Mouse (Mus musculus): ENCODE results near the gene Glcci1. TPM values are rescaled to one million over a fixed set of nuclear protein-coding genes. Genes with fewer than 3 reads are reported as not detected.

The Glcci1 gene
- polyA plus RNA-seq, 1 experiment from 2014 or later = 2.5 TPM

DNA sequence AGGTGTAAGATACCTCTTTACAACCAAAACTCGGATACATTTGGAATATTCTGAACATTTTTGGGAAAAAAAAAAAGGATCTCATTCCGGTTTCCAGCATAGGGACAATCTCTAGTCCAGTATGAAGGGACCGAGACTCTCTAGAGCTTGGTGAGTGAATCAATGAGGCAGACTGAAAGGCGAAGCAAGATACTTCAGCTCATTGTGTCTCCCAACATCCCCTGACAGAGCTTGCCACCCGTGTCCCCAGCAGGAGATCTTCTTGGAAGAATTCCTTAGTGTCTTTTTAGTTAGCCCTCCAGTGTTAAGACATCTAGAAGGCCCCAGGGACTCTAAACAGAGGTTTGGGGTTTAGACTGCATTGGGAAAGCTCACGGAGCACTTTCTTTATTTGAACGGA, 20.1 kb upstream of the Glcci1 start:
- Histone ChIP-seq H3K4me1 (ENCODE audit: control insufficient read depth, insufficient read depth, low read length) (peaks cover 11% of the 10 kb centered on the region), H3K9ac (ENCODE audit: low read length) (no peak overlapping the region), H3K4me3 (ENCODE audit: low read length) (no peak overlapping the region), H3K4me2 (ENCODE audit: low read depth, low read length) (no peak overlapping the region), H3K36me3 (ENCODE audit: control insufficient read depth, insufficient read depth) (no peaks in the 10 kb centered on the region), H3K27me3 (ENCODE audit: control insufficient read depth, insufficient read depth, low read length) (no peaks in the 10 kb centered on the region), H3K9me3 (replicated peaks; ENCODE audit: control insufficient read depth, low read length) (no peaks in the 10 kb centered on the region), H3K27ac (ENCODE audit: low read length) (no peak overlapping the region)
- ATAC-seq (replicated peaks; ENCODE audit: extremely low read depth, insufficient read depth, low FRiP score) = no peak
- 83% methylated on average over 7 of the region's 7 CpGs for WGBS

DNA sequence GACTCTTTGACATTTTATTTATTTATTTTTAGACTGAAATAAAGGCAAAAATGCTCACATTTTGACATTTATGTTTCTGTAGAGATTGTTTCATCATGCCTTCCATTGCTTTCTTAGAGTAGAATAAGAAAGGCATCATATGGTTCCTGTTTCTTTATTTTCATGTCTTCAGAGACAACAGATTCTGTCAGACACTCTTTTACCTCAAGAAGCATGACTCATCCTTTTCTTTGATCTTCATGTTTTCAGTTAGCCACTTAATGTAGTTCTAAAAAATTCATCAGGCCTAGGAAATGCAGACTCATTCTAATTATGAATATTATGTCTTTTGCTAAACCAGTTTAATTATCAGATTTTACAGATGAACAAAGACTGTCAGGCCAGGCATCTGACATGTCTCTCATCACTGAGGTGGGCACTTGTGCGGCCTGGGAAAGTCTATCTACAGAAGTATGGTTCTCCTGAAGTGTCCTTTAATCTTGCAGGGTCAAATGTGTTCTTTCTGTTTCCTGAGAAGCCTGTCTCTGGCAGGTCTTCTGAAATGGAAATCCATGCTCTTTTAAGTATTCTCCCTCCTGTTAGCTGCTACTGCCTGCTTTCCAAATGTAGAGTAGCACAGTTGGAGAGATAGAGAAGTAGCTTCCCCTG, 19.3 kb upstream of the Glcci1 start:
- WGBS = 84% methylated on average over 1 of the region's 1 CpGs
- H3K4me2 ChIP-seq (ENCODE audit: low read depth, low read length) = no peak overlapping the region
- peaks cover 10% of the 10 kb centered on the region; the same call in 1 of the 2 replicates for H3K4me1 ChIP-seq (ENCODE audit: control insufficient read depth, insufficient read depth, low read length)
- H3K9me3 ChIP-seq (replicated peaks; ENCODE audit: control insufficient read depth, low read length) = no peaks in the 10 kb centered on the region
- no peak overlapping the region for H3K4me3 ChIP-seq (ENCODE audit: low read length)
- no peak for ATAC-seq (replicated peaks; ENCODE audit: extremely low read depth, insufficient read depth, low FRiP score)
- H3K27ac ChIP-seq (ENCODE audit: low read length) = no peak overlapping the region
- H3K9ac ChIP-seq (ENCODE audit: low read length) = no peak overlapping the region
- H3K27me3 ChIP-seq (ENCODE audit: control insufficient read depth, insufficient read depth, low read length) = no peaks in the 10 kb centered on the region
- no peaks in the 10 kb centered on the region for H3K36me3 ChIP-seq (ENCODE audit: control insufficient read depth, insufficient read depth)

DNA sequence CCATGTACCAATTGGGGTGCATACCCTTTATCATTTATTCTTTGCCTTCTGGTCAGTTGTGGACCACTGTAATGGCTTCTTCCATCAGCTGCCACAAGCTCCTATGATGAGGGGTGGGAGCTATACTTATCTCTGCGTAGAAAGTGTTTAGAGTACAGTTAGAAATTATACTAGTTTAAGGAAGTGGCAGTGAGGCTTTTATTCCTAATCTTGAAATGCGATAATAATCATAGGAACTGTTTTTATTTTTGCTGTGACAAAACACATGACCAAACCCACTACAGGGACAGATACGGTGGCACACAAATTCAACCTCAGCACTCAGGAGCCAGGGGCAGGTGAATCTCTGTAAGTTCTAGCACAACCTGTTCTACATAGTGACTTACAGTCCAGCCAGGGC, 17.2 kb upstream of the Glcci1 start:
- no peak overlapping the region for H3K4me2 ChIP-seq (ENCODE audit: low read depth, low read length)
- WGBS = 87% methylated on average over 3 of the region's 3 CpGs
- no peak for ATAC-seq (replicated peaks; ENCODE audit: extremely low read depth, insufficient read depth, low FRiP score)
- no peaks in the 10 kb centered on the region for H3K9me3 ChIP-seq (replicated peaks; ENCODE audit: control insufficient read depth, low read length)
- H3K36me3 ChIP-seq (ENCODE audit: control insufficient read depth, insufficient read depth) = no peaks in the 10 kb centered on the region
- H3K9ac ChIP-seq (ENCODE audit: low read length) = no peak overlapping the region
- H3K27me3 ChIP-seq (ENCODE audit: control insufficient read depth, insufficient read depth, low read length) = no peaks in the 10 kb centered on the region
- peaks cover 14% of the 10 kb centered on the region for H3K4me1 ChIP-seq (ENCODE audit: control insufficient read depth, insufficient read depth, low read length)
- H3K27ac ChIP-seq (ENCODE audit: low read length) = no peak overlapping the region
- H3K4me3 ChIP-seq (ENCODE audit: low read length) = no peak overlapping the region

DNA sequence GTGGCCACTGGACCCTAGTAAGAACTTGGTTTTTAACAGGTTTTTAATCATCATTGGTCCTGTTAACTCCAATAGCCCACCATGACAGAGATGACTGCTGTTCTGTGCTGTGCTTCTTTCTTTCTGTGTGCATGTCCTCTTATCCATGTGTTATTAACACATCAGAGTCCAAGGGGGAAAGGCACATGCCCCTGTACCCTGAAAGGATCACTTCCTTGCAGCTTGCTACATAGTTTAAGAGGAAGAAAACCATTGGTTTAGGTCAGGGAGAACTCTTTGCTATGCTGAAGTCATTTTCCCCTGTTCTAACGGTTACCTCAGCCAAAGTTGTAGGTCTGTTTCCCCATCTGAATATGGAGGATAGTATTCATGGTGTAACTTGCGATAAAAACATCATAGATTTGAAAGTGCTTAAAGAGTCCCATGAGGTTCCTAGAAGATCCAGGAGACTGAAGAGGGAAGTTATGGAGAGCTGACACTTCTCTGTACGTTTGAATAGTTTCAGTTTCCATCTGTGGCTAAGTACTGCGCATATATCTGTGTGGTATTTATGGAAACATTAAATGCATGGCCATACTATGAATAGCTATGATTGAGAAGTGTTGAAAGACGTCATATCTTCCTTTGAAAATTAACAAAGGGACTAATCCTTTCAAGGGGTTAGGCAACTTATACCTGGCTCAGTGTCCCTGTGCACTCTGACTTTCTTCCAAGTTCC, 14.1 kb upstream of the Glcci1 start:
- Histone ChIP-seq H3K4me3 (ENCODE audit: low read length) (no peak overlapping the region), H3K9me3 (replicated peaks; ENCODE audit: control insufficient read depth, low read length) (peaks cover 5% of the 10 kb centered on the region; the same call in 1 of the 2 replicates), H3K27me3 (ENCODE audit: control insufficient read depth, insufficient read depth, low read length) (no peaks in the 10 kb centered on the region), H3K27ac (ENCODE audit: low read length) (no peak overlapping the region), H3K4me1 (ENCODE audit: control insufficient read depth, insufficient read depth, low read length) (peaks cover 8% of the 10 kb centered on the region), H3K4me2 (ENCODE audit: low read depth, low read length) (peak overlapping the region; percentile 37), H3K36me3 (ENCODE audit: control insufficient read depth, insufficient read depth) (no peaks in the 10 kb centered on the region), H3K9ac (ENCODE audit: low read length) (no peak overlapping the region)
- WGBS = 53% methylated on average over 5 of the region's 5 CpGs
- ATAC-seq (replicated peaks; ENCODE audit: extremely low read depth, insufficient read depth, low FRiP score) = no peak

DNA sequence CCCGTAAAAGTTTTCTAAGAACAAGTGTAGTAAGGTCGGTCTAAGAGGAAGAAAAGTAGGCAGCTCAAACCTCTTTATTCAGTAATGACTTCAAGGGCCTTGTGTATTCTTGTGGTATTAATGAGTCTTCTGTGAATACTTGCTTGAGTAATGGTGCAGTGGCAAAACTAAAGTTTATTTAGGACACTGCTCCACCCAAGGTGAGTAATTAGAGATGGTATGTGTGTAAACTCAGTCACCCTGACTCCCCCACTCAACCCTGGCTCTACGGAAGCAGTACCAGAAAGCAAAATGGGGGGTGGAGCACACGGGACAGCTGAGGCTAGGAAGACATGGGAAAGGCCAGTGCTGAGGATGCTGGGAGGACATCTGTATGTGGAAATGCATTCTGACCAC, 13.6 kb upstream of the Glcci1 start:
- no peak for ATAC-seq (replicated peaks; ENCODE audit: extremely low read depth, insufficient read depth, low FRiP score)
- peak overlapping the region; percentile 37 for H3K4me2 ChIP-seq (ENCODE audit: low read depth, low read length)
- H3K4me3 ChIP-seq (ENCODE audit: low read length) = no peak overlapping the region
- no peaks in the 10 kb centered on the region for H3K36me3 ChIP-seq (ENCODE audit: control insufficient read depth, insufficient read depth)
- peaks cover 8% of the 10 kb centered on the region for H3K4me1 ChIP-seq (ENCODE audit: control insufficient read depth, insufficient read depth, low read length)
- H3K9me3 ChIP-seq (replicated peaks; ENCODE audit: control insufficient read depth, low read length) = peaks cover 5% of the 10 kb centered on the region; the same call in 1 of the 2 replicates
- H3K27me3 ChIP-seq (ENCODE audit: control insufficient read depth, insufficient read depth, low read length) = no peaks in the 10 kb centered on the region
- no peak overlapping the region for H3K27ac ChIP-seq (ENCODE audit: low read length)
- WGBS = 58% methylated on average over 4 of the region's 4 CpGs
- H3K9ac ChIP-seq (ENCODE audit: low read length) = no peak overlapping the region

DNA sequence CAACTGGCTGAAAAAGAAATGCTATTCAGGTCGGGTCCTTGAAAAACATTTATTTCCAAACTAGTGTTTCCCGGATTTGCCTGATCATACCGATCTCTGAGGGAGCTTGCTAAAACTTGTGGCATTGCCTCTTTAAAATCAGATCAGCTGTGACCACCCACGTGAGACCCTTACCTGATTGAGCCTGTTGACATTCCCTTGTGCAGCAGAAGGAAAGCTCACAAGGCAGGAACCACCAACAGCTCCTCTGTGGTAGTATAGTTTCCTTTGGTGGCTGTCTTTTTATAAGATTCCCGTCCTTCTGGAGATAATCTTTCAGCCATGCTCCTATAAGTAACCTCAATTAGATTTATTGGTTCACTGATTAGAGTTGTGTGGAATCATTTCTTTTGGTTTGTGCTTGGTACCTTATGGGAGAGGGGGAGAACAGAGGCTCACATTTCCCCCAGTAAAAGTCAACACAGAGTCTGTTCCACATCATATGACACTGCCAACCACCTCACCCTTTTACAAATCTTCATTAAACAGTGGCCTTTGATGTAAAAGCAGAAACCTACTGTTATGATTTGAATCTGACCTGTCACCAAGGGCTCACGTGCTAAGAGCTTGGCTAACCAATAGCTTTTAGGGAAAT, 12.0 kb upstream of the Glcci1 start:
- Histone ChIP-seq H3K4me2 (ENCODE audit: low read depth, low read length) (no peak overlapping the region), H3K9ac (ENCODE audit: low read length) (no peak overlapping the region), H3K36me3 (ENCODE audit: control insufficient read depth, insufficient read depth) (no peaks in the 10 kb centered on the region), H3K27me3 (ENCODE audit: control insufficient read depth, insufficient read depth, low read length) (no peaks in the 10 kb centered on the region), H3K27ac (ENCODE audit: low read length) (no peak overlapping the region), H3K4me1 (ENCODE audit: control insufficient read depth, insufficient read depth, low read length) (peaks cover 8% of the 10 kb centered on the region), H3K9me3 (replicated peaks; ENCODE audit: control insufficient read depth, low read length) (peaks cover 5% of the 10 kb centered on the region), H3K4me3 (ENCODE audit: low read length) (no peak overlapping the region)
- no peak for ATAC-seq (replicated peaks; ENCODE audit: extremely low read depth, insufficient read depth, low FRiP score)
- WGBS = 73% methylated on average over 6 of the region's 6 CpGs

DNA sequence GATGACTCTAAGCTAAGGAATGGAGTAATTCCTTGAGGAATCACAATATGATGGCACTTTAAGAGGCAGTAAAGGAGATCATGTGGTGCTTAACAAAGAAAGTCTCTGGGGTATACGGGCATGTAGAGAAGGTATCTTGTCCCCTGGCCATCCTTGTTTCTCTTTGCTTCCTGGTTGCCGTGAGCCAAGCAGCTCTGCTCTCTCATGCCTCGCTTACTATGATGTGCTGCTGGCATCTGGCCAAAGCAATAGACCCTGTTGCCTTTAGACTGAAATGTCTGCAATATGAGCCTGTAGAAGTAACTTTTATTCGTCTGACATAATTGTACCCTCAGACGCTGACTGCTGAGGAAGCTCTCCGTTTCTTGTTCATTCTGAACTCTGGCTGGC, 11.5 kb upstream of the Glcci1 start:
- Histone ChIP-seq H3K4me3 (ENCODE audit: low read length) (no peak overlapping the region), H3K27ac (ENCODE audit: low read length) (no peak overlapping the region), H3K36me3 (ENCODE audit: control insufficient read depth, insufficient read depth) (no peaks in the 10 kb centered on the region), H3K4me2 (ENCODE audit: low read depth, low read length) (no peak overlapping the region), H3K27me3 (ENCODE audit: control insufficient read depth, insufficient read depth, low read length) (no peaks in the 10 kb centered on the region), H3K9me3 (replicated peaks; ENCODE audit: control insufficient read depth, low read length) (peaks cover 5% of the 10 kb centered on the region), H3K9ac (ENCODE audit: low read length) (no peak overlapping the region), H3K4me1 (ENCODE audit: control insufficient read depth, insufficient read depth, low read length) (peaks cover 8% of the 10 kb centered on the region)
- ATAC-seq (replicated peaks; ENCODE audit: extremely low read depth, insufficient read depth, low FRiP score) = no peak
- 65% methylated on average over 6 of the region's 6 CpGs for WGBS

DNA sequence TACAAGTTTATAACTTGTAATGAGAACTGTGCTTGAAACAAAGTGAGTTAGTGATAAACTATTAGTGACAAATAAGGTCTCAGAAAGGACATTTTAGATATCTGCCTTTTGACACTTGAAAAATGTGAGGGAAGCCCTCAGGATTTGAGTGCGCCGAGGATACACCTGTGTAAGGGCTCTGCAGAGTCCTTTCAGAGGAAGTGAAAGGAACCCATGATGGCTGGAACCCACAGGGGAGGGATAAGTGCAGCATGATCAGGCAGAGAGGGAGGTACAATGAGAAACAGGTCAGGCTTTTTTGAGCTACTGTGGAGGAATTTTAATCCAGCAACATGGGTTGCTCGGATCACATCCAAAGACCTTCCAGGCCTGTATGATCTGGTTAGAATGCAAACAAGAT, 10.4 kb upstream of the Glcci1 start:
- Histone ChIP-seq H3K4me1 (ENCODE audit: control insufficient read depth, insufficient read depth, low read length) (peaks cover 9% of the 10 kb centered on the region), H3K9ac (ENCODE audit: low read length) (no peak overlapping the region), H3K27me3 (ENCODE audit: control insufficient read depth, insufficient read depth, low read length) (no peaks in the 10 kb centered on the region), H3K4me2 (ENCODE audit: low read depth, low read length) (no peak overlapping the region), H3K36me3 (ENCODE audit: control insufficient read depth, insufficient read depth) (no peaks in the 10 kb centered on the region), H3K27ac (ENCODE audit: low read length) (no peak overlapping the region), H3K9me3 (replicated peaks; ENCODE audit: control insufficient read depth, low read length) (peaks cover 5% of the 10 kb centered on the region), H3K4me3 (ENCODE audit: low read length) (no peak overlapping the region)
- no peak for ATAC-seq (replicated peaks; ENCODE audit: extremely low read depth, insufficient read depth, low FRiP score)
- WGBS = 84% methylated on average over 3 of the region's 3 CpGs

DNA sequence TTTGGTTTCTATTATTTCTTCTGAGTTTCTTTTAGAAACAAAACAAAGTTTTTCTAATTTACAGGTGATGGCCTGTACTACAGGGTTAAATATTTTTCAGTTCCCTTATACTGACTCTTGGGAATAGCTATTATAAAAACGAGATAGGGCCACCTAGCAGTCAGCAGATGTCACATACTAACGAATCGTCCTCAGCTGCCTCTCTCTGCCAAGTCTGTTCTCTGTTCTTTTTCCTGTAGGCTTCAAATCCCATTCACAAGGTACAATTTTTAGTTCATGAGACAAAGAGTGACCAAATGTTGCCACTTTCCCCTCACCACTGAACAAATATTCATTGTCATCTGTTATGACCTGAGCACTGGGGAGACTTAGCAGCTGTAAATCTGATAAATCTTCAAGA, 5.4 kb upstream of the Glcci1 start:
- no peak overlapping the region for H3K4me2 ChIP-seq (ENCODE audit: low read depth, low read length)
- no peak overlapping the region for H3K27ac ChIP-seq (ENCODE audit: low read length)
- no peak for ATAC-seq (replicated peaks; ENCODE audit: extremely low read depth, insufficient read depth, low FRiP score)
- H3K9ac ChIP-seq (ENCODE audit: low read length) = no peak overlapping the region
- H3K4me3 ChIP-seq (ENCODE audit: low read length) = no peak overlapping the region
- no peaks in the 10 kb centered on the region; the same call in 1 of the 2 replicates for H3K9me3 ChIP-seq (replicated peaks; ENCODE audit: control insufficient read depth, low read length)
- WGBS = 16% methylated on average over 3 of the region's 3 CpGs
- no peaks in the 10 kb centered on the region for H3K36me3 ChIP-seq (ENCODE audit: control insufficient read depth, insufficient read depth)
- H3K4me1 ChIP-seq (ENCODE audit: control insufficient read depth, insufficient read depth, low read length) = peaks cover 5% of the 10 kb centered on the region; the same call in 1 of the 2 replicates
- H3K27me3 ChIP-seq (ENCODE audit: control insufficient read depth, insufficient read depth, low read length) = no peaks in the 10 kb centered on the region

Data from heart, embryonic 16.5 days (tissue).